Mouse (Mus musculus) layer of hippocampus, adult 8-10 months (tissue): ENCODE measurements around the gene Eif4a1. TPM values are rescaled to one million over a fixed set of nuclear protein-coding genes. Genes with fewer than 3 reads are reported as not detected.

ENCODE experiments used
- DNase-seq, 2 experiments: peaks; one replicate each; pipeline ENCODE4 v3.0.0; 2022; ENCODE audit warnings: low spot score in 2 of 2
- total RNA-seq, 4 experiments: library from RNA; stranded (reverse); gene quantifications; 2 replicates each; pipeline ENCODE4 v1.2.4; 2022

The Eif4a1 gene
- total RNA-seq, 4 experiments from 2014 or later = 319 to 328 (median 325) TPM

DNA sequence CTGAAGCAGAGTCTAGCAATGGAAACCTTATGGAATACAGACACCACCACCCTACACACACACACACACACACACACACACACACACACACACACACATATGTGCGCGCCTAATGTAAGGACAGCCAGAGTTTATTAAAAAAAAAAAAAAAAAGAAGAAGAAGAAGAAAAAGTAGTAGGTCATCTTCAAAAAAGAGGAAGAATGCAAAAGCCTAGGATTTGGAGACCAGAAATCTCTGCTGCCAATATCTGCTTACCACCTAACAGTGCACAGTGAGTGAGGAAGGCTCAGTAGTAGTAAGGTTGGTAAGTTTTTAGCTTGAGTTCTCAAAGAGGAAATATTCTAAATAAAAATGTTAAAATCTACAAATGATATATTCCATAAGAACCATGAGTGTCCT is 6.9 kb upstream of the Eif4a1 start:
- DNase-seq = no peak

DNA sequence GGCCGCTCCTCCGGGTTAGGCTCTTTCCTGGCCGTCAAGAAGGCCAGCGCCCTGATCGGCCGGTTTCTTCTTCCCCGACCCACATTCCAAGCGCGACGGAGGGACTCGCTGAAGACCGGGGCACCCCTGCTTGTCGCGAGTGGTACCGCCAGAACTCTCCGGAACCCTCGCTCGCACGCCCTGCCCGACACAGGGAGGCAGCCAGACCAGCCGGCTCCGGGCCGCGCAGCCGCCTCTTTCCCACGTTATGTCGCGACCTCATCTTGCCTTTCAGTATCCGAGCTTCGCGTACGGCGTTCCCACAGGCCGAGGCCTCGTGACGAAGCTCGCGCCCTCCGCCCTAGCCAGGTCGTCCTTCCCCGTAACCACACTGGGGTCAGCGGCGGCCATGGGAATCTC is 498 bp downstream of the Eif4a1 start:
- no peak for DNase-seq

DNA sequence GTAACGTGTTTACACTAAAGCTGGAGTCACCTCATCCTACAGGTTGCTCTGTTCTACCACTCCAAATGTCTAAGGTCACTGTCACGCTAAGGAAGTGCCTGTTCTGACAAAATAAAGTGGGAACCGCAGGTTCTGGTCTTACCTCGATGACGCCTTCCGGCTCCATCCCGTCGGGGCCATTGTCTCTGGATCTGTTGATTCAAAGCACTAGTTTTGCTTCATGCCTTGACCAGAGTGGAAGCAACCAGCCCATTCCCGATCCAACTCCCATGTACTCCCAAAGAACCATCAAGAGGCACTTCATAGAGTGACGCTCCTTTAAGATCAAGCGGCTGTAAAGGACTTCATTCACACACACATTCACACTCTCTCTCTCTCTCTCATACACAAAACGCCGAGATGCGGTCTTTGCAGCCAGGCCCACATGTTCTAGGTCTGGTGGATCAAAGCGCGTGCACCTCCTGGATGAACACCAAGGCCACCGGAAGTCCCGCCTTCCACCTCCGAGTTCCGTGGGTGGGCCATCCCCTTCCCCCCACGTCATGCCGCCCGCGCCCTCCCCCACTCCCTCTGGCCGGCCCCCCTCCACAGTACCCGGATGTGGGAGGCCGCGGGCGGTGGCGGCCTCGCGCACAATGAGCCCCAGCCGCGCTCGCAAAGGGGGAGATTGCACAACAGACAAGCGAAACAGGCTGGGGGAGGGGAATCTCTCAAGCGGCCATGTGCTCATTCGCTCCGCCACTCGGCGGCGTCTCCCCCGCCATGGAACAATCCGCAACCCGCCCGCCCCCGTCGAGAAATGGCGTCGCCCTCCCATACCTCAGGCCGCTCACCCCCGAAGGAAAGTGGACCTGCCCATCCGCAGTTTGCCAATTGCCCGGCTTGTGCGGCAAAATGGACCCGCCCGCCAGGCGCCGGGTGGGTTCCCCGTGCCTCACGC is 1.2 kb downstream of the Eif4a1 start:
- peak; percentile 91 to 92 for DNase-seq

DNA sequence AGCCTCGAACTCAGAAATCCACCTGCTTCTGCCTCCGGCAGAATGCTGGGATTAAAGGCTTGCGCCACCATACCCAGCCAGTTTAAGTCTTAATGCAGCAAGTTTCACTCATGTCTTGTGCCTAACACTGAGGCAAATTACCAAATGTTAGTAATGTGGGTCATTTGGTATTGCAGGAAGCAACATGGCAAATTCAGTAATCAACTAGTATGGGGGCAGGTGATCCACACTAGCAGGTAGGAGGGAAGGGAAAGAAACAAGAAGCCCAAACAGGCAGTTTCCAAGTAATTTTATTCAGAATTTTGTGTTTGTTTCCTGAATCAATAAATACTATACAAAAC is 5.6 kb downstream of the Eif4a1 start:
- DNase-seq = no peak

DNA sequence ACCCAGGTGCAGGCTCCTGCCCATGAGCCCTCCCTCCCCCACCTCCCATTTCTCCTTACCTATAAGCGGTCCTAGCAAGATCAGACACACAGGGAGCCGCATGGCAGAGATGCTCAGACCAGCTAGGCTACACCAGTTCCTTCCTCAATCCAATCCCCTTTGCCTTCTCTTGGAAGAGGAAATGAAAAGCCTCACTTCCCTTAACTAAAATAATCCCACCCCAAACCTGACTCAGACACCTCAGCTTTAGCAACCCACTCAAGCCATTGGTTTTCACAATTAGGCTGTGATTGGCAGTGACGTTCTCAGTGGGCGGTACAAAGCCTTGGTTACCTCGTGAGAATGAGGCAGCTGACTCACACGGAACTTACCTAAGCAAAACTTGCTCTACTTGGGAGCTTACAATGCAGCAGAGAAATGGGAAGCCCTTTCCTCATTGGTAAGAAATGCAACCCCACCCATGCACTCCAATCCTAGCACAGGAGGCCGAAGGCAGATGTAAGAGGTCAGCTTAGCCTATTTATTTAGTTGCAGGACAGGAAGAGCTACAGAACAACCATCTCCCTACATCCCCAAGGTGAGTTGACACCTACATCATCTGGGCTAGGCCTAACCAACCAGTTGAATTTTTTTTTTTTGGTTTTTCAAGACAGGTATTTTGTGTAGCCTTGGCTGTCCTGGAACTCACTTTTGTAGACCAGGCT is 6.1 kb downstream of the Eif4a1 start, which contains the start of gene Cd68:
Gene Cd68 (minus strand): TSS at position 193 of the 704 bp plus-strand sequence.
- DNase-seq = peak; percentile 56 to 73

DNA sequence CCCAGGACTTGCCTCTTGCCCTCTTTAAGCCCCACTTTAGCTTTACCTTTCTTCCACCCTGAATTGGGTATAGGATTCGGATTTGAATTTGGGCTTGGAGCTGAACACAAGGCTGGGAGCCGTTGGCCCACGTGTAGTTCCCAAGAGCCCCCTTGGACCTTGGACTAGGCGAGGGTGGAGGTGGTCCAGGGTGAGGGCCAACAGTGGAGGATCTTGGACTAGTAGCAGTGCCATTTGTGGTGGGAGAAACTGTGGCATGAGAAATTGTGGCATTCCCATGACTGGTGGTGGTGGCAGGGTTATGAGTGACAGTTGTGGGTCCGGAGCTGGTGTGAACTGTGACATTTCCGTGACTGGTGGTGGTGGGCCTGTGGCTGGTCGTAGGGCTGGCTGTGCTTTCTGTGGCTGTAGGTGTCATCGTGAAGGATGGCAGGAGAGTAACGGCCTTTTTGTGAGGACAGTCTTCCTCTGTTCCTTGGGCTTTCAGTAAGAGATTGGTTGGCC is 6.7 kb downstream of the Eif4a1 start:
- DNase-seq = no peak

DNA sequence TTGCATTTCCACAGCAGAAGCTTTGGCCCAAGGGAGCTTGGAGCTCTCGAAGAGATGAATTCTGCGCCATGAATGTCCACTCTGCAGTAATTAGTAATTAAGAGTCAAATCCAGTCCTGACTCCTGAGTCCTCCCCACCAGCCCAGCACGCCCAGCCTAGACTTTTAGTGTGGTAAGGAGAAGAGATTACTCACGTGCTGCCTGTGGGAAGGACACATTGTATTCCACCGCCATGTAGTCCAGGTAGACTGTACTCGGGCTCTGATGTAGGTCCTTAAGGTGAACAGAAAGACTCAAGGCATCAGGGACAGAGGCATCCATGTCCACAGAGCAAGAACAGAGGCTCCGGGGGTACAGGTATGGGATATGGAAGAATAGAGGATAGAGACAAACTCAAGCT is 7.4 kb downstream of the Eif4a1 start:
- DNase-seq = no peak

DNA sequence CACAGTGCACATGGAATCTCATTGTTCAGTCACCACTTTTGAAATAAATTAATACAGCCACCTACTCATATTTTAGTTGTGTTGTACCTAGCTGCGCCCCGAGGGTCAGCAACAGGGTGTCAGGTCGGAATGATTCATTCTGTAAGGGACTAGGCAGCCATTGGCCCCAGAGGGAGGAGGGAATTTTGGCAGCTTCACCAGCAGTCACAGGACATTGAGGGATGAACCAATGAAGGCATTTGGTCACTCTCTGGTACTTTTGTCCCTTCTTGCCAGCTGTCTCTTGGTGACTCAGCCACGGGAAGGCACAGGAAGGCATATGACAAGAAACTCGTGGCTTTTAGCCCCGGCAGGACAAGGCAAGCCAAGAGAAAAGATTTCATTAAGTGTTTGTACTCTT is 8.4 kb downstream of the Eif4a1 start:
- no peak for DNase-seq

DNA sequence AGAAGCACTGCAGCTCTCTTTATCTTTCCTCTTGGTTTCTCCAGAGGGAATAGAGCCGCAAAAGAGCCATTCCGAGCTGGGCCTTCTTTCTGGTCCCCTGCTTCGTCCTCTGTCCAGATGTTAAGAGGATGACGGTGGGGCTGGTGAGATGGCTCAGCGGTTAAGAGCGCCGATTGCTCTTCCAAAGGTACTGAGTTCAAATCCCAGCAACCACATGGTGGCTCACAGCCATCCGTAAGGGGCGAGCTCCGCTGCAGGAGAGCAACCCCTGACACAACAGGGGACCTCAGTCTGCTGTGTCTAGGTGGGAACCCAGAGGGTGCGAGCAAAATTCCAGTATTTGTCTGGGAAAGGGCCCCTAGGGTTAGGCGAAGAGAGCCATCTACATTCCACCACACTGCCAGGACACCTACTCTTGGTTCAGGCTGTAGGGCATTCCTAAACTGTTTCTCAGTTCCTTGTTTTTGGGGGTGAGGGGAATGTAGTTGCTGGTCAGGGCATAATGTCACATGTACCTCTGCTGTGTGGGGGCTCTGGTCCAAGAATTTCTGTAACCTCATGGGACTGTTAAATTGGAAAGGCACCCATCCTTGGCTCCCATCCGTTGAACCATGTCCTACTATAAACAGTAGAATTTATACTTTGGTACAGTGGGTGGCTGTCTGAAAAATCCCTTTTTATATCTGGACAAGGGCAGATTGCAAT is 9.1 kb downstream of the Eif4a1 start:
- no peak for DNase-seq

DNA sequence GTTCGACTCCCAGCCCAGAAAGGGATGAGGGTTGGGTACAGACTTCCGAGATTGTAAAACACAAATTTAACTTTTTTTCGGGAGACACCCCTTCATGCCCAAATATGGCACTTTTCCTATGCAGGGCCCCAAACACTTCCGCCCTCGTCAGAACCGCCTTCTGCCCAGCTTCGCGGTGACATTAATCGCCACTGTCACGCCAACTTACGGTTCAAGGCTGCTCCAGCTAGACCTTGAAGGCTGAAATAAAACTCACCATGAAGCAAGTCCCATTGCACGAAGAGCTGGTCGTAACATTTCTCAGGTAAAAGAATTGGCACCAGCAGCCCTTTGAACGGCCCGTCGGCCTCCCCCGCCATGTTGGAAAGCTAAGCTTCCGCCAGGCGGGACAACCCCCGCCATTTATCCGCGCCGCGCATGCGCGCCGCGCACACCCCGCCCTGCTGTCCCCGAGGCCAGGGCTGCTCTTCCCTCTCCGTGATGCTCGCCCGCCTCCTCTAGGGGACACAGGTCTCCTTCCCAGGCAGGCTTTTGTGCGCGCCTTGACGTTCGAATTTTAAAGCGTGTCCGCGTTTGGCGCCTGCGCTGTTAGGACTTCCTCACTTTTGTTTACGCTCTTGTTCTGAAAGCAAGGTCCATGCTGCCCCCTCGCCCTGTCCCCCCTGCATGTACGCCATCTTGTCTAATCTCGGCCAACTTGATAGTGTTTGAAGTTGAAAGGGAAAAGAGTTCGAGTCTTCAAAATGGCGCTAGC is 9.8 kb downstream of the Eif4a1 start, which contains the start of gene Mpdu1:
Gene Mpdu1 (minus strand): TSS at position 430 of the 754 bp plus-strand sequence.
- peak; percentile 94 to 95 for DNase-seq

DNA sequence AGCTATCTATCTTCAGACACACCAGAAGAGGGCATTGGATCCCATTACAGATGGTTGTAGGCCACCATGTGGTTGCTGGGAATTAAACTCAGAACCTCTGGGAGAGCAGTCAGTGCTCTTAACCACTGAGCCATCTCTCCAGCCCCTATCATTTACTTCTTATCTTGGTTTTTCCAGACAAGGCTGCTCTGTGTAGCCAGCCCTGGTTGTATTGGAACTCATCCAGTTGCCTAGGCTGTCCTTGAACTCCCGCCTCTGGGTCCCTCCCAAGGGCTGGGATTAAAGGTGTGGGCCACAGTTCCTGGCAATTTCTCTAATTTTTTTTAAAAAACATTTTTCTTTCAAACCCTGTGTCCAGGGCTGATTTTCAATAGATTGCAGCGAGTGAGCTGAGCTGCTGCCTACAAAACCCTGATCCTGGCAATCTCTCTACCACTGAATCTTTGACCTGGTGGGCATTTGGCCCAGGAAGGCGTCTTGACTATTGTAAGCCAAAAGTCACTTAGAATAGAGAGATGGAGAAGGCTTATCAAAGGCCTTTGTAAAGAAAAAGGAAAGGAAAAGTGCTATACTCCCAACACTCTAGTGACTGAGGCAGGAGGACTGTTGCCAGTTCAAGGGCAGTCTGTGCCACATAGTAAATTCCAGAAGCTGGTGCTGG is 10.9 kb downstream of the Eif4a1 start:
- DNase-seq = peak in 1 of 2 experiments; percentile 3

DNA sequence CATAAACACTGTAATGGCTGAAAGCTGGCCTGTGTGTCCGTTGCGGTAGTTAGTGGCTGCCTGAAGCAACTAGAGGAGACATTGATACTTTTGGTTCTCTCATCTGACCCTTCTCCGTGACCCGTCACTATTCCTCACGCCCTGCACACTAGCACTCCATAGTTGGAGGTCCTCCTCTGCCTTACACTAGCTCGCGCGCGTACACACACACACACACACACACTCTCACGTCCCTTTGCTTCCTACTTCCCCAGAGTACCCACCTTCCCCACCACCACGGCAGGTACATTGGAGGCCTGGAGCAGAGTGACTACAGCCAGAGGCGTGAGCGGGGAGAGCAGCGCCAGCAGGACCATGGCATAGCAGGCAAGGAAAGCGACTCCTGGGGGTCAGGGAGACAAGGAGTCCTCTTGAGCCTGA is 14.8 kb downstream of the Eif4a1 start:
- no peak for DNase-seq

DNA sequence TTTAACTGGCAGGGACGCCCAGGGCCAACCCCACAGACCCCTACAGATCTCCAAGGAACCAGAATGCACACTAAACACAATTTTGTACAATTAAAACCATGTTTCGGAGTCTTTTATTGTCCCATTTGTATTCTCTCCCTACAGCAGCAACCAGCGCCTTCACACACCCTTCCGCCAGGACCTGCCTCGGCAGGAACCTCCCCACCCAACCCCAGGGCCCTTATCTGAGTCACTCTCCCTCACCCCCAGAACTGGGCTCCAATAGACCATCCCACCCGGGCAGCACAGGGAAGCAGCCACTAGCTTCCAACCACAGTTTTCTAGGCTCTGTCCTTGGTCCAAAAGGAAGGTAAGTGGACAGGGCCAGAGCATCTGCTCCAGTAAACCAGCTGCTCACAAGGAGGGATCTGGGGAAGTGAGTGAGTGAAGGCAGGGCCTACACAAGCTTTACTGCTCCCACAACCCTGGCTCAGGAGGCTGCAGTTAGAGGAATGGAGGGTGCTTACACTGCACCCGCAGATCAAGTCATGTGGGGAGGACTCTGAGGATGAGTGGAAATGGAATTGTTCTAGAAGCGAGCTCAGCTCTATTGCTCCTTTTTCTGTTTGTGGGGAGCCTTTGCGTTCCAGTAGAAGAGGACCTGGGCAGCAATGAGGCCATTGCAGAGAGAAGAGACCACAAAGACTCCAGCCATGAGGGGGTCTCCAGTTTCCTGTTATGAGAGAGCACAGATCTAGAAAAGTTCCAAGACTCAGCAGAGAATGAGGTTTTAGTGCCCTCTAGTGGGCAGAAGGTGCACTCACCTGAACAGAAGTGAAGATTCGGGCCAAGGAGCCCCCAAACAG is 15.4 kb downstream of the Eif4a1 start:
- DNase-seq = no peak

DNA sequence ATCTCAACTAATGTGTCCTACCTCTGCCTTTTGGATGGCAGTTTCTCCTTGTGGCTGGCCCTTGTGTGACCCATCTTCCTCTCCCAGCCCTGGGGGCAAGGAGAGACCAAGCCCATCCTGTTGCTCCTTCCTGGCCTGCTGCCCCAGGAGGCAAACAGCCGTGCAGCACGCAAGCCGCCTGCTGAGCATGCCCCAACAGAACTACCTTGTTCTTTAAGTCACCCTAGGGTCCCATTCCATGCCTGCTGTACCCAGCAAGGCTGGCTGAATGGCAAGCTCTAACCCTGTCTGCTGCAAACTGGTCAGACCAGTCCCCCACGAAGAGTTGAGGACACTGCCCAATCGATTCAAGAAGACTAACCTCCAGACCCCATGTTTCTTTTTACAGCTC is 16.2 kb downstream of the Eif4a1 start:
- no peak for DNase-seq

DNA sequence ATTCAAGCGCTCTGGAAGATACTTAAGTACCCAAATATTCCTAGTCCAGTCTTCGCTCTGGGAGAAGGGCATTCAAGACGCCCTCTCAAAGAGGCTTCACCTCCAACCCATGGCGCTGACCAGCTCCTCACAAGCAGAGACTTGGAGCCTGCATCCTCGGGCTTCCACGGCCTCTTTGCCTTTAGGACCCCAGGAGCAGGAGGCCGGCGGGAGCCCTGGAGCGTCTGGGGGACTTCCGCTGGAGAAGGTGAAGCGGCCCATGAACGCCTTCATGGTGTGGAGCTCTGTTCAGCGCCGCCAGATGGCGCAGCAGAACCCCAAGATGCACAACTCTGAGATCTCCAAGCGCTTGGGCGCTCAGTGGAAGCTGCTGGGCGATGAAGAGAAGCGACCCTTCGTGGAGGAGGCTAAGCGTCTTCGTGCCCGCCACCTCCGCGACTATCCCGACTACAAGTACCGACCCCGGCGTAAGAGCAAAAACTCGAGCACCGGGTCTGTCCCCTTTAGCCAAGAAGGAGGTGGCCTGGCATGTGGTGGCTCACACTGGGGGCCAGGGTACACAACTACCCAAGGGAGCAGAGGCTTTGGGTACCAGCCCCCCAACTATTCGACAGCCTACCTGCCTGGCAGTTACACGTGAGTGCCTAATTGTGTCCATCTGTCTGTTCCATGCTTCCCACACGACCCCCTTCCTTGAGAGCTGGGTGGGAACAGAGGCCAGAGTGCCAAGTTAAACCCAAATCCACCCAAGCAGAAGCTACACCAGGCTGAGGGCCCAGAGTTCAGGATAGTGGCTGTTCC is 16.8 kb downstream of the Eif4a1 start, which contains the start of gene Sox15:
Gene Sox15 (plus strand): TSS at position 51 of the 801 bp plus-strand sequence.
- peak in 1 of 2 experiments; percentile 72 for DNase-seq

DNA sequence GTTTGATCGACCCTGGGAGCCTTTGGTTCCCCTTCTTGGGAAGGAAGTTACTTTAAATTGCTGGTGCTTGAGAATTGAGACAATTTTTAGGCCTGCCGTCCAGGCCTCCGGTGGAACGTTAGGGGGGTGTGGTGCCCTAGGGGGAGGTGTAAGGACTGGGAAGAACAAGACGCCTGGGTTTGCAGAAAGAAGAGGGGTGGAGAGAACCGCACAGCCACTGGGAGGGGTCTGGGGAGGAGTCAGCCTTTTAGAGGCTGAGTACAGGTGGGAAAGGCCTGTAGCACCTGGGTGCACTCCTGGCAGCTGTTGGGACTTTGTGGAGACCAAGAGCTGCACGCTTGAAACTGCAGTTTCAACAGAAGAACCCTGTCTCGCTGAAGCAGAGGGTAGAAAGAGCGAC is 17.5 kb downstream of the Eif4a1 start:
- no peak for DNase-seq

DNA sequence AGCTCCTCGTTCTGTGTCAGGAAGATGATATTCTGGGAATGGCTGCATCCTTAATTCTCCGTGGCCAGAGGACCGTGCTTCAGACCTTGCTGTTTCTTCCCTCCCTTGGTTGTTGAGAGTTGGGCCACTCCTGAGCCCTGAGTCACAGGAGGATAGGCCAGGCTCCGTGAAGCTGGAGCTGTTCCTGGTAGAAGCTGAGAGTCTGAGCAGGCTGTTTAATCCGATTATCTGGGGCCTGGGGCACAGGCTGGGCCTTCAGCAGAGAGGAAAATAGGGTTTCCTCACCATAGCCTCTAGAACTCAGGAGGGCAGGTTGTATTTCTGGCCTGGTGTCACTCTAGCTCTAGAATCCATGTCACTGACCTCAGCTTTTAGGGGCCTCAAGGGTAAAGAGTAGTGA is 18.8 kb downstream of the Eif4a1 start:
- no peak for DNase-seq

DNA sequence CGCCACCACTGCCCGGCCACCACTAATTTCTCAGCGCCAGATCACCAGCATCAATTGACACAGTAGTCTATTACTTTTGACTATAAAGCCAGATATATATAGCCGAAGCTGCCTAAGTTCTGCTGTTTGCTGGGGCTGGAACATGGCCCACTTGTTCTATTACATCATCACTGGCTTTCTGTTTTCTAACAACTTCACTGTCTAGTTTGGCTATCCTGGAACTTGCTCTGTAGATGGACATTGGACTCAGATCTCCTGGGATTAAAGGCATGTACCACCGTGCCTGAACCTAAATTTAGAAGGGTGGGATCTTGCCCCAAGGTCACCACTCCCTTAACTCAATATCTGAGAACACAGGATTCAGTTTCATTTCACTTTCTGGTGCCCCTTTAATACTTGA is 26.4 kb downstream of the Eif4a1 start:
- no peak for DNase-seq

DNA sequence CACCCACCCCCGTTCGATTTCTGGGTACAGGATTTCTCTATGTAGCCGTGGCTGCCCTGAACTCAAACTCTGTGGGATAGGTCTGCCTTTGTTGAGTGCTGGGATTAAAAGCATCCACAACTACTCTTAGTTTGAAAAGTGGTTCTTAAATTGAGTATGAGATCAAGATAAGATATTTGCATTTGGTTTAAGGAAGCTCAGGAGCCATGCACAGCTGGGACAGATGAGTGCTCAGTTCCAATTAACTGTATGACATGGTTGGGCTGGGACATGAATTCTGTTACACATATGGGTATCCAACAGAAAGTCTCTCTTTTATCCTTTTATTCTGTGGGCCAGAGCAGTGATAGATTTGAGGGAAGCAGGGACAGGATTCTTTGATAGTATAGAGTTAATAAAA is 36.8 kb downstream of the Eif4a1 start:
- no peak for DNase-seq
